Mouse (Mus musculus): ENCODE results near the gene Runx2. TPM values are rescaled to one million over a fixed set of nuclear protein-coding genes. Genes with fewer than 3 reads are reported as not detected.

The Runx2 gene
- polyA plus RNA-seq, 1 experiment from 2014 or later = 0.55 TPM

GRCm38 (mm10) chr17:44818825-44819224 lies 4.2 kb upstream of the Runx2 start:
- DNase-seq (no peak), ATAC-seq (ENCODE audit: low FRiP score, low TSS enrichment) (no peak)
- Histone ChIP-seq H3K4me1 (ENCODE audit: control insufficient read depth, insufficient read depth, low read length) (peaks cover 4% of the 10 kb centered on the region; the same call in 1 of the 2 replicates), H3K4me2 (ENCODE audit: low read length) (no peak overlapping the region), H3K4me3 (replicated peaks; ENCODE audit: low read depth, low read length) (no peak overlapping the region), H3K27ac (replicated peaks; ENCODE audit: low read depth, low read length) (no peak overlapping the region), H3K9ac (replicated peaks; ENCODE audit: low read length) (no peak overlapping the region), H3K9me3 (ENCODE audit: control insufficient read depth, low read length) (no peaks in the 10 kb centered on the region), H3K27me3 (ENCODE audit: control insufficient read depth, insufficient read depth, low read length) (no peaks in the 10 kb centered on the region), H3K36me3 (ENCODE audit: control insufficient read depth, insufficient read depth, low read length) (no peaks in the 10 kb centered on the region)
- WGBS = 91% methylated on average over 2 of the region's 2 CpGs

DNA sequence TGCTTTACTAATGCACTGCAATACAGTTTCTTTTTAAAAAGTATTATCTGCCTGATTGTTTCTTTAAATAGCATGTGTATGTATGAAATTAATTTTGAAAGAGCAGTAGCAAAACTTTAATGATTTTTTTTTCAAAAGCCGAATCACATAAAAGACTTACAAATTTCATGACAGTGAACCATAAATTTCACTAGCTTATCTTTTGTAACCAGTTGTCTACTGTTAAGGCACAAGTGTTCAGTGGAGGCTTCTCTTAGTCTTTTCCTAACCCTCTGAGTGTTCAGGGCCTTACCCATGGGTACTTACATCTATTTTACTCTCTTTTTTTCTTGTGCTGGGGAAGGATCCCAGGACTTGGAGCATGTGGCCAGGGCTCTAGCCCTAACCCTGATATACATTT lies 7.6 kb downstream of the Runx2 start:
- ATAC-seq (ENCODE audit: low FRiP score, low TSS enrichment) = no peak
- Histone ChIP-seq H3K4me1 (ENCODE audit: control insufficient read depth, insufficient read depth, low read length) (no peaks in the 10 kb centered on the region), H3K27ac (replicated peaks; ENCODE audit: low read depth, low read length) (no peak overlapping the region), H3K4me2 (ENCODE audit: low read length) (no peak overlapping the region), H3K36me3 (ENCODE audit: control insufficient read depth, insufficient read depth, low read length) (no peaks in the 10 kb centered on the region), H3K9ac (replicated peaks; ENCODE audit: low read length) (no peak overlapping the region), H3K27me3 (ENCODE audit: control insufficient read depth, insufficient read depth, low read length) (no peaks in the 10 kb centered on the region), H3K9me3 (ENCODE audit: control insufficient read depth, low read length) (no peaks in the 10 kb centered on the region), H3K4me3 (replicated peaks; ENCODE audit: low read depth, low read length) (no peak overlapping the region)
- 88% methylated on average over 1 of the region's 1 CpGs for WGBS
- DNase-seq = no peak

DNA sequence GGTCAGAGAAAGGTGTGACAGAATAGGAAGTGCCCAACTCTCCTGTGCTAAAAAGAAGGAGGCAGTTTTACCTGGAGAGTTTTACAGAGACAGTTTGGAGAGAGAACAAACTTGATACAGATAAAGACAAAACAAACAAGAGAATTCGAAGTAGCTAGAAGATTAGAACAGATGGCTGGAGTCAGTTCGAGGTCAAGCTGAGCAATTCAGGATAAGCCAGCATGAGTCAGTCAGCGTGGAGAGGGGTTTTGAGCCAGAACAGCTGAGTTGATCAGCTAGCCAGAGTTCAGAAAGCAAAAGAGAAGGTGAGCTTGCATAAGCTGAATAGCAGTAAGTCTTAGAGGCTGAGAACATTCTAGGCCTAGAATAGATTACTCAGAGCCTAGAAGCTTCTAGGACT lies 17.3 kb downstream of the Runx2 start:
- 37% methylated on average over 3 of the region's 3 CpGs for WGBS
- Histone ChIP-seq H3K4me3 (replicated peaks; ENCODE audit: low read depth, low read length) (no peak overlapping the region), H3K27me3 (ENCODE audit: control insufficient read depth, insufficient read depth, low read length) (no peaks in the 10 kb centered on the region), H3K9ac (replicated peaks; ENCODE audit: low read length) (no peak overlapping the region), H3K9me3 (ENCODE audit: control insufficient read depth, low read length) (no peaks in the 10 kb centered on the region), H3K27ac (replicated peaks; ENCODE audit: low read depth, low read length) (no peak overlapping the region), H3K4me2 (ENCODE audit: low read length) (no peak overlapping the region), H3K4me1 (ENCODE audit: control insufficient read depth, insufficient read depth, low read length) (no peaks in the 10 kb centered on the region), H3K36me3 (ENCODE audit: control insufficient read depth, insufficient read depth, low read length) (peaks cover 3% of the 10 kb centered on the region; the same call in 1 of the 2 replicates)
- DNase-seq (no peak), ATAC-seq (ENCODE audit: low FRiP score, low TSS enrichment) (no peak)

- H3K9me3 ChIP-seq (ENCODE audit: control insufficient read depth, low read length) = no peaks in the 10 kb centered on the region
- no peak overlapping the region for H3K27ac ChIP-seq (replicated peaks; ENCODE audit: low read depth, low read length)
- no peaks in the 10 kb centered on the region; the same call in 1 of the 2 replicates for H3K4me1 ChIP-seq (ENCODE audit: control insufficient read depth, insufficient read depth, low read length)
- DNase-seq = no peak
- no peak overlapping the region for H3K4me3 ChIP-seq (replicated peaks; ENCODE audit: low read depth, low read length)
- H3K36me3 ChIP-seq (ENCODE audit: control insufficient read depth, insufficient read depth, low read length) = peaks cover 7% of the 10 kb centered on the region
- ATAC-seq (ENCODE audit: low FRiP score, low TSS enrichment) = no peak
- H3K4me2 ChIP-seq (ENCODE audit: low read length) = no peak overlapping the region
- no peak overlapping the region for H3K9ac ChIP-seq (replicated peaks; ENCODE audit: low read length)
- 93% methylated on average over 12 of the region's 12 CpGs for WGBS
- no peaks in the 10 kb centered on the region for H3K27me3 ChIP-seq (ENCODE audit: control insufficient read depth, insufficient read depth, low read length)
Measured at GRCm38 (mm10) chr17:44792218-44792917, 22.2 kb downstream of the Runx2 start.

GRCm38 (mm10) chr17:44788982-44789747 lies 25.4 kb downstream of the Runx2 start:
- no peaks in the 10 kb centered on the region for H3K9me3 ChIP-seq (ENCODE audit: control insufficient read depth, low read length)
- 57% methylated on average over 5 of the region's 5 CpGs for WGBS
- no peak overlapping the region for H3K27ac ChIP-seq (replicated peaks; ENCODE audit: low read depth, low read length)
- H3K9ac ChIP-seq (replicated peaks; ENCODE audit: low read length) = no peak overlapping the region
- no peaks in the 10 kb centered on the region for H3K27me3 ChIP-seq (ENCODE audit: control insufficient read depth, insufficient read depth, low read length)
- no peaks in the 10 kb centered on the region; the same call in 1 of the 2 replicates for H3K4me1 ChIP-seq (ENCODE audit: control insufficient read depth, insufficient read depth, low read length)
- peak; percentile 21 for DNase-seq
- no peak overlapping the region for H3K4me2 ChIP-seq (ENCODE audit: low read length)
- ATAC-seq (ENCODE audit: low FRiP score, low TSS enrichment) = no peak
- H3K4me3 ChIP-seq (replicated peaks; ENCODE audit: low read depth, low read length) = no peak overlapping the region
- H3K36me3 ChIP-seq (ENCODE audit: control insufficient read depth, insufficient read depth, low read length) = peaks cover 4% of the 10 kb centered on the region; the same call in 1 of the 2 replicates

GRCm38 (mm10) chr17:44783143-44783542 lies 31.5 kb downstream of the Runx2 start:
- DNase-seq = no peak
- no peak for ATAC-seq (ENCODE audit: low FRiP score, low TSS enrichment)
- Histone ChIP-seq H3K4me2 (ENCODE audit: low read length) (no peak overlapping the region), H3K9ac (replicated peaks; ENCODE audit: low read length) (no peak overlapping the region), H3K27ac (replicated peaks; ENCODE audit: low read depth, low read length) (no peak overlapping the region), H3K36me3 (ENCODE audit: control insufficient read depth, insufficient read depth, low read length) (no peaks in the 10 kb centered on the region), H3K9me3 (ENCODE audit: control insufficient read depth, low read length) (no peaks in the 10 kb centered on the region), H3K4me3 (replicated peaks; ENCODE audit: low read depth, low read length) (no peak overlapping the region), H3K27me3 (ENCODE audit: control insufficient read depth, insufficient read depth, low read length) (no peaks in the 10 kb centered on the region), H3K4me1 (ENCODE audit: control insufficient read depth, insufficient read depth, low read length) (peaks cover 2% of the 10 kb centered on the region; the same call in 1 of the 2 replicates)
- 78% methylated on average over 2 of the region's 2 CpGs for WGBS

GRCm38 (mm10) chr17:44782366-44782765 lies 32.2 kb downstream of the Runx2 start:
- no peak overlapping the region for H3K4me3 ChIP-seq (replicated peaks; ENCODE audit: low read depth, low read length)
- H3K36me3 ChIP-seq (ENCODE audit: control insufficient read depth, insufficient read depth, low read length) = no peaks in the 10 kb centered on the region
- ATAC-seq (ENCODE audit: low FRiP score, low TSS enrichment) (no peak), DNase-seq (no peak)
- no peak overlapping the region for H3K9ac ChIP-seq (replicated peaks; ENCODE audit: low read length)
- no peak overlapping the region for H3K27ac ChIP-seq (replicated peaks; ENCODE audit: low read depth, low read length)
- H3K27me3 ChIP-seq (ENCODE audit: control insufficient read depth, insufficient read depth, low read length) = no peaks in the 10 kb centered on the region
- H3K4me2 ChIP-seq (ENCODE audit: low read length) = no peak overlapping the region
- H3K9me3 ChIP-seq (ENCODE audit: control insufficient read depth, low read length) = no peaks in the 10 kb centered on the region
- 94% methylated on average over 4 of the region's 4 CpGs for WGBS
- H3K4me1 ChIP-seq (ENCODE audit: control insufficient read depth, insufficient read depth, low read length) = peaks cover 6% of the 10 kb centered on the region; the same call in 1 of the 2 replicates

GRCm38 (mm10) chr17:44780353-44780752 lies 34.2 kb downstream of the Runx2 start:
- Histone ChIP-seq H3K9me3 (ENCODE audit: control insufficient read depth, low read length) (no peaks in the 10 kb centered on the region), H3K36me3 (ENCODE audit: control insufficient read depth, insufficient read depth, low read length) (no peaks in the 10 kb centered on the region)

More at GRCm38 (mm10) chr17:44780353-44780752, 34.2 kb downstream of the Runx2 start:
- DNase-seq (no peak), ATAC-seq (ENCODE audit: low FRiP score, low TSS enrichment) (no peak)
- no peak overlapping the region for H3K4me3 ChIP-seq (replicated peaks; ENCODE audit: low read depth, low read length)
- H3K4me1 ChIP-seq (ENCODE audit: control insufficient read depth, insufficient read depth, low read length) = peaks cover 6% of the 10 kb centered on the region; the same call in 1 of the 2 replicates
- no peaks in the 10 kb centered on the region for H3K27me3 ChIP-seq (ENCODE audit: control insufficient read depth, insufficient read depth, low read length)
- H3K9ac ChIP-seq (replicated peaks; ENCODE audit: low read length) = no peak overlapping the region
- no peak overlapping the region for H3K4me2 ChIP-seq (ENCODE audit: low read length)
- 77% methylated on average over 4 of the region's 4 CpGs for WGBS
- H3K27ac ChIP-seq (replicated peaks; ENCODE audit: low read depth, low read length) = no peak overlapping the region

Measured in midbrain, embryonic 14.5 days (tissue).